Mouse (Mus musculus) liver, postnatal 0 days (tissue): Measurements from ENCODE around the gene Spink2.

Source experiments
- CTCF ChIP-seq: sonication (generic); IDR thresholded peaks from 2 replicates; pipeline ENCODE4 v1.5.1; 2016; ENCODE audit warnings: antibody characterized with exemption, low read depth
- EP300 ChIP-seq: IDR thresholded peaks from 2 replicates; pipeline ENCODE4 v1.6.1; 2016; ENCODE audit warnings: antibody characterized with exemption, low read depth, mild to moderate bottlenecking

GRCm38 (mm10) chr5:77259315-77259714, 48.0 kb upstream of the Spink2 start:
- TF ChIP-seq CTCF: no peak
- no peak for TF ChIP-seq EP300
